In the genomic region with DNA sequence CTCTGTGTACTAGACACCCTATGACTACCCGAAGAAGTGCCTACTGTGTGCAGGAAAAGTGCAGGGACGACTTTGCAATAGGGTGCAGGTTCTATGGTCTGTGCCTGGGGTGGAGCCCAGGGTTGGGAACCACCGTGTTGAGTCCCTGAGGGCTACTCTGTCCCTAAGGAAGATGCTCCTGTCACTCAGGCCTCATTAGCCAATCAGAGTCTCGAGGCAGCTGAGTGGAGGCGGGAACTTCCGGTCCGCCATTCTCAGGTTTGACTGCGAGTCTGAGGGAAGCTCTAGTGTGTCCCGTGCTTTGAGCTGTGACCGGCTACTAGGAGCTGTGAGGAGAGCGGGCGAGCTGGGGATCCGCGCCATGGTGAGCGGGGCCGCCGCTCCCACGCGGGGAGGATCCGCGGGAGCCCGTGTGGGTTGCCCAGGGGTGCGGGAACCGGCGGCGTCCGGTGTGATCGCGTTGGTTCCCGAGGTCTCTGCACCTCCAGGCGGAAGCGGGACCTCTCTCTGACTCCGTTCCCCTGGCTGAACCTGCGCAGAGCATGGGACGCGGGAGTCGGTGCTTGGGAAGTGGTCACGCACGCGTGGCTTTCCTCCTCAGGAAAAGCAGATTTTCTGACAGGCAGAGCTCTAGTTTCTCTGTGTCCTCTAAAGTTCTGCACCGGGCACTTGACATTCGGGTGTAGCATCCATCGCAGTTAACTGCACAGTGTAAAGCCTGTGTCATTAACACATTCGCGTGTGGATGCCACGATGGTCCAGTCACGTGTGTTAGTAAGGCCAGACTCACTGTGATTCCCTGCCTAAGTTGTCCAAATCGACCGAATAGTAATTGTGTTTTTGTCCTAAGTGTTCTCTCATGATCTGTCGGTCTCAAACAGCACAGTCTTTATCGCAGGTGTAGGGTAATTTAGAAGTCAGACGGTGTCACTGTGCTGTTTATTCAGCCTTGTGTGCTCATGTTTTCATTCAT, we compare ENCODE assay signal across 8 mouse cellular contexts. TPM values are rescaled to one million over a fixed set of nuclear protein-coding genes. Genes with fewer than 3 reads are reported as not detected.
DNase-seq lines count a peak whose midpoint lies in the region; ATAC-seq and TF ChIP-seq lines count a peak whose summit lies in the region.
"Not testable (repeated sequence)": the region's sequence is repeated elsewhere in the genome, so short reads cannot be mapped to it uniquely, and the experiment has no call there.

Gene Gm10778 (plus strand): TSS at position 257 of the 973 bp plus-strand sequence.

- 2% methylated on average over 35 of the region's 52 CpGs for WGBS in forebrain, embryonic 16.5 days
- WGBS in neural tube, embryonic 14.5 days, result 2% methylated on average over 30 of the region's 52 CpGs

- peaks cover 0 to 14% of the 10 kb centered on the region in 2 experiments; a peak in 2 of 4 replicates for H3K4me1 ChIP-seq in MEL (ENCODE audit: control insufficient read depth in 1 of 2, insufficient read depth in 2 of 2, low read length in 2 of 2)
- not testable (repeated sequence) for H3K4me1 ChIP-seq in forebrain, embryonic 16.5 days (replicated peaks; ENCODE audit: control insufficient read depth, insufficient read depth, low read length); neural tube, embryonic 14.5 days (ENCODE audit: control insufficient read depth, insufficient read depth, low read length); testis, adult 2 months (ENCODE audit: control insufficient read depth, insufficient read depth, low read length)

- not testable (repeated sequence) for H3K27me3 ChIP-seq in MEL (ENCODE audit: control insufficient read depth in 1 of 2, insufficient read depth in 2 of 2, low read length in 2 of 2); forebrain, embryonic 16.5 days (replicated peaks; ENCODE audit: control insufficient read depth, insufficient read depth, low read length); neural tube, embryonic 14.5 days (ENCODE audit: control insufficient read depth, insufficient read depth, low read length); testis, adult 2 months (ENCODE audit: control insufficient read depth, insufficient read depth, low read length)

- peak; percentile 97 for ATAC-seq in forebrain, embryonic 16.5 days
- peak; percentile 96 for ATAC-seq in neural tube, embryonic 14.5 days (ENCODE audit: low read depth)

- not testable (repeated sequence) for H3K36me3 ChIP-seq in MEL (ENCODE audit: control insufficient read depth in 1 of 2, insufficient read depth in 2 of 2, low read length in 2 of 2); forebrain, embryonic 16.5 days (ENCODE audit: control insufficient read depth, insufficient read depth); neural tube, embryonic 14.5 days (ENCODE audit: control insufficient read depth, insufficient read depth, low read length); testis, adult 2 months (ENCODE audit: control insufficient read depth, insufficient read depth, low read length)

- H3K27ac ChIP-seq in MEL (ENCODE audit: control insufficient read depth, low read depth, low read length), result peak within 1 kb of the TSS; percentile 52; the same call in 1 of the 2 replicates
- peak within 1 kb of the TSS; percentile 67 for H3K27ac ChIP-seq in forebrain, embryonic 16.5 days (ENCODE audit: low read length)
- H3K27ac ChIP-seq in neural tube, embryonic 14.5 days (ENCODE audit: low read depth, low read length), result peak within 1 kb of the TSS; percentile 67
- H3K27ac ChIP-seq in testis, adult 2 months (ENCODE audit: control insufficient read depth, insufficient read depth, low read depth, low read length), result 0 out of 2 replicates have a peak within 1 kb of the TSS, but pooled peaks have one; percentile 56

- TF ChIP-seq RAD21 in MEL (IDR thresholded peaks at IDR 0.05; ENCODE audit: low read depth, low read length), result not testable (repeated sequence)

- intact Hi-C loops in heart, postnatal 36 days (cut with DNase I), result not testable (repeated sequence)

- TF ChIP-seq EP300 in MEL (IDR thresholded peaks at IDR 0.05; ENCODE audit: low read depth in 1 of 2, low read length in 2 of 2), result not testable (repeated sequence)

- H3K9ac ChIP-seq in MEL (ENCODE audit: control insufficient read depth, low read depth, low read length, poor library complexity, severe bottlenecking), result peak within 1 kb of the TSS; percentile 77
- peak within 1 kb of the TSS; percentile 63 for H3K9ac ChIP-seq in forebrain, embryonic 16.5 days (replicated peaks; ENCODE audit: low read depth, low read length)
- H3K9ac ChIP-seq in neural tube, embryonic 14.5 days (replicated peaks; ENCODE audit: low read depth, low read length), result peak within 1 kb of the TSS; percentile 47

- H3K4me2 ChIP-seq in forebrain, embryonic 16.5 days (ENCODE audit: low read length), result peak within 1 kb of the TSS; percentile 67
- H3K4me2 ChIP-seq in neural tube, embryonic 14.5 days (ENCODE audit: low read depth, low read length), result peak within 1 kb of the TSS; percentile 47

- H3K79me2 ChIP-seq in MEL (ENCODE audit: control insufficient read depth, insufficient read depth, low read length, poor library complexity), result peaks cover 30% of the 10 kb centered on the region

- H3K4me3 ChIP-seq in MEL (ENCODE audit: control insufficient read depth in 1 of 2, insufficient read depth in 1 of 2, low read depth in 2 of 2, low read length in 2 of 2), result peak within 1 kb of the TSS; percentile 77 to 79
- H3K4me3 ChIP-seq in forebrain, embryonic 16.5 days (replicated peaks; ENCODE audit: low read length), result peak within 1 kb of the TSS; percentile 52
- peak within 1 kb of the TSS; percentile 44 for H3K4me3 ChIP-seq in neural tube, embryonic 14.5 days (ENCODE audit: low read depth, low read length)
- peak within 1 kb of the TSS; percentile 84 for H3K4me3 ChIP-seq in testis, adult 2 months (ENCODE audit: control insufficient read depth, low read depth, low read length)

- DNase-seq in MEL (ENCODE audit: low read depth, low spot score), result peak; percentile 94
- DNase-seq in cerebellum, adult 18-20 months, result peak; percentile 90 to 93
- DNase-seq in heart, postnatal 36 days, result peak; percentile 86 to 88
- DNase-seq in layer of hippocampus, adult 18-20 months (ENCODE audit: low spot score in 2 of 2), result peak; percentile 82 to 94
- DNase-seq in lung, adult 18-20 months, result peak; percentile 87 to 90

- TF ChIP-seq POLR2A in MEL (IDR thresholded peaks at IDR 0.05; ENCODE audit: control insufficient read depth in 1 of 2, insufficient read depth in 1 of 2, low read depth in 1 of 2, low read length in 2 of 2, poor library complexity in 1 of 2), result peak; percentile 47 to 67; a peak in 2 of 4 replicates
- peak; percentile 38; the same call in 1 of the 2 replicates for TF ChIP-seq POLR2A in testis, adult 2 months (IDR thresholded peaks at IDR 0.05; ENCODE audit: control insufficient read depth, low read depth, low read length)

- H3K9me3 ChIP-seq in MEL (replicated peaks; ENCODE audit: insufficient read depth, low read length); neural tube, embryonic 14.5 days (ENCODE audit: control insufficient read depth, low read length): not testable (repeated sequence)
- peaks cover 12% of the 10 kb centered on the region for H3K9me3 ChIP-seq in forebrain, embryonic 16.5 days (ENCODE audit: control insufficient read depth, low read length)

- TF ChIP-seq CTCF in MEL (IDR thresholded peaks at IDR 0.05 in 2 of 3, conservative IDR thresholded peaks at IDR 0.05 in 1 of 3; ENCODE audit: control insufficient read depth in 1 of 3, insufficient read depth in 1 of 3, low read depth in 2 of 3, low read length in 3 of 3, poor library complexity in 1 of 3, severe bottlenecking in 1 of 3); testis, adult 2 months (IDR thresholded peaks at IDR 0.05; ENCODE audit: control insufficient read depth, insufficient read depth, insufficient replicate concordance, low read depth, low read length): not testable (repeated sequence)

TF ChIP-seq in MEL, 35 proteins besides CTCF, POLR2A, EP300 and RAD21:
- TF ChIP-seq HCFC1 (IDR thresholded peaks at IDR 0.05; ENCODE audit: low read depth, low read length), result peak; percentile 80
- peak; percentile 59 for TF ChIP-seq TBP (IDR thresholded peaks at IDR 0.05; ENCODE audit: low read depth, low read length)
- TF ChIP-seq POLR2AphosphoS2 (IDR thresholded peaks at IDR 0.05; ENCODE audit: low read length), result peak; percentile 62; the same call in 1 of the 2 replicates
- 0 out of 2 replicates have a peak, but pooled peaks have one; percentile 20 for TF ChIP-seq MXI1 (IDR thresholded peaks at IDR 0.05; ENCODE audit: low read depth, low read length)
- TF ChIP-seq NELFE (IDR thresholded peaks at IDR 0.05; ENCODE audit: low read depth, low read length), result peak; percentile 63
- TF ChIP-seq SIN3A (IDR thresholded peaks at IDR 0.05; ENCODE audit: low read length), result peak; percentile 37; the same call in 1 of the 2 replicates
- TF ChIP-seq CHD2 (IDR thresholded peaks at IDR 0.05; ENCODE audit: low read length), result peak; percentile 68
- peak; percentile 73 for TF ChIP-seq ELF1 (IDR thresholded peaks at IDR 0.05; ENCODE audit: low read depth, low read length)

RNA-seq across cellular contexts. Expression of gene Gm10778, which starts in this region (rescaled TPM):
- 3.5 and 3.9 TPM in 2 replicates for total RNA-seq in MEL (2012; rRNA removed)
- 1 to 10 TPM in 1 of 2 experiments, not detected in 1; 2.0 TPM for polyA plus RNA-seq in MEL (2012; ENCODE audit: insufficient read depth in 1 of 2, insufficient read length in 2 of 2, low read depth in 1 of 2, low replicate concordance in 2 of 2, missing spikeins in 1 of 2)
- 6.6 and 6.9 TPM in 2 replicates for polyA plus RNA-seq in forebrain, embryonic 16.5 days (2015; fragmentation: Nextera tagmentation; extraction: Ambion mirVana)
- 1 to 10 TPM; 1.7 to 2.5 TPM for total RNA-seq in heart, postnatal 36 days (2021)
- total RNA-seq in layer of hippocampus, adult 18-20 months (2021), result 1 to 10 TPM; 3.5 to 3.8 TPM
- polyA plus RNA-seq in neural tube, embryonic 14.5 days (2014; fragmentation: Nextera tagmentation; extraction: Ambion mirVana), result 7.4 and 8.7 TPM in 2 replicates
- 0.34 and 0.48 TPM in 2 replicates for polyA plus RNA-seq in testis, adult 2 months (2012; rRNA removed)

Comparison
In these comparisons a context has a peak if more than half of its experiments do, and no peak if none do; other contexts are left out.
1. Peak in every context shown above with its lines: DNase-seq, ATAC-seq, H3K4me3 ChIP-seq and H3K27ac ChIP-seq.